Mouse (Mus musculus): ENCODE data around the gene Add3.

Add3 gene

GRCm38 (mm10) chr19:53233586-53233985 lies 93.3 kb downstream of the Add3 start:
- DNase-seq (ENCODE audit: low read depth) = no peak

- no peak for DNase-seq (ENCODE audit: low read depth)
Measured at GRCm38 (mm10) chr19:53241806-53242205, 101.6 kb downstream of the Add3 start.

- no peak for DNase-seq (ENCODE audit: low read depth)
Measured at GRCm38 (mm10) chr19:53243956-53244355, 103.7 kb downstream of the Add3 start.

GRCm38 (mm10) chr19:53247558-53247957 lies 107.3 kb downstream of the Add3 start:
- DNase-seq (ENCODE audit: low read depth) = no peak

- DNase-seq (ENCODE audit: low read depth) = peak; percentile 84
Measured at GRCm38 (mm10) chr19:53248023-53248494, 107.8 kb downstream of the Add3 start.

GRCm38 (mm10) chr19:53251015-53251414 lies 110.8 kb downstream of the Add3 start:
- peak; percentile 44 for DNase-seq (ENCODE audit: low read depth)

GRCm38 (mm10) chr19:53251656-53252055 lies 111.4 kb downstream of the Add3 start:
- peak; percentile 33 for DNase-seq (ENCODE audit: low read depth)

GRCm38 (mm10) chr19:53252111-53253028 lies 112.1 kb downstream of the Add3 start:
- peak; percentile 82 for DNase-seq (ENCODE audit: low read depth)

- no peak for DNase-seq (ENCODE audit: low read depth)
Measured at GRCm38 (mm10) chr19:53256361-53256760, 116.1 kb downstream of the Add3 start.

GRCm38 (mm10) chr19:53256991-53257594 lies 116.8 kb downstream of the Add3 start:
- no peak for DNase-seq (ENCODE audit: low read depth)

GRCm38 (mm10) chr19:53257631-53258560 lies 117.7 kb downstream of the Add3 start:
- no peak for DNase-seq (ENCODE audit: low read depth)

GRCm38 (mm10) chr19:53258740-53259506 lies 118.7 kb downstream of the Add3 start:
- DNase-seq (ENCODE audit: low read depth) = no peak

GRCm38 (mm10) chr19:53259541-53259940 lies 119.3 kb downstream of the Add3 start:
- no peak for DNase-seq (ENCODE audit: low read depth)

GRCm38 (mm10) chr19:53260261-53260660 lies 120.0 kb downstream of the Add3 start:
- DNase-seq (ENCODE audit: low read depth) = no peak

- DNase-seq (ENCODE audit: low read depth) = no peak
Measured at GRCm38 (mm10) chr19:53260828-53261227, 120.6 kb downstream of the Add3 start.

- DNase-seq (ENCODE audit: low read depth) = no peak
Measured at GRCm38 (mm10) chr19:53262061-53262460, 121.8 kb downstream of the Add3 start.

GRCm38 (mm10) chr19:53263859-53264733 lies 123.9 kb downstream of the Add3 start:
- DNase-seq (ENCODE audit: low read depth) = peak; percentile 73

- no peak for DNase-seq (ENCODE audit: low read depth)
Measured at GRCm38 (mm10) chr19:53264821-53265727, 124.8 kb downstream of the Add3 start.

GRCm38 (mm10) chr19:53267305-53267704 lies 127.1 kb downstream of the Add3 start:
- DNase-seq (ENCODE audit: low read depth) = no peak

Measured in 416B (cell line).